8 mouse cellular contexts compared by ENCODE assay signal in genomic region chr8:94992534-94992933, GRCm38 (mm10). TPM values are rescaled to one million over a fixed set of nuclear protein-coding genes. Genes with fewer than 3 reads are reported as not detected.
DNase-seq lines count a peak whose midpoint lies in the region; ATAC-seq and TF ChIP-seq lines count a peak whose summit lies in the region.

No protein-coding gene starts in this region.

- TF ChIP-seq CTCF in G1E (IDR thresholded peaks at IDR 0.05; ENCODE audit: low read depth, low read length), result no peak
- no peak for TF ChIP-seq CTCF in forebrain, postnatal 0 days (IDR thresholded peaks at IDR 0.05; ENCODE audit: low read depth)

- peaks cover 100% of the 10 kb centered on the region for H3K36me3 ChIP-seq in G1E (replicated peaks)
- no peaks in the 10 kb centered on the region for H3K36me3 ChIP-seq in forebrain, postnatal 0 days (ENCODE audit: insufficient read depth)
- no peaks in the 10 kb centered on the region for H3K36me3 ChIP-seq in hindbrain, embryonic 15.5 days
- H3K36me3 ChIP-seq in midbrain, embryonic 15.5 days (replicated peaks), result no peaks in the 10 kb centered on the region

- H3K9ac ChIP-seq in forebrain, postnatal 0 days, result no peak overlapping the region
- H3K9ac ChIP-seq in hindbrain, embryonic 15.5 days, result no peak overlapping the region
- H3K9ac ChIP-seq in midbrain, embryonic 15.5 days, result no peak overlapping the region

- DNase-seq in G1E (ENCODE audit: low spot score) (no peak), adipocyte (ENCODE audit: low spot score) (no peak)
- DNase-seq in brain, adult 2 months (ENCODE audit: low read depth, low spot score), result peak; percentile 78
- peak; percentile 60 for DNase-seq in forebrain, postnatal 0 days
- peak; percentile 82 to 88 for DNase-seq in left cerebral cortex, postnatal 10 days (ENCODE audit: extremely low spot score in 1 of 2, low spot score in 2 of 2)
- no peak for DNase-seq in spleen, adult 12 weeks (ENCODE audit: low spot score)

- H3K4me1 ChIP-seq in G1E (ENCODE audit: insufficient read depth, low read depth, low read length), result peaks cover 100% of the 10 kb centered on the region
- H3K4me1 ChIP-seq in forebrain, postnatal 0 days (ENCODE audit: insufficient read depth), result peaks cover 45% of the 10 kb centered on the region
- peaks cover 81% of the 10 kb centered on the region for H3K4me1 ChIP-seq in hindbrain, embryonic 15.5 days (replicated peaks)
- peaks cover 57% of the 10 kb centered on the region for H3K4me1 ChIP-seq in midbrain, embryonic 15.5 days

- WGBS in forebrain, postnatal 0 days, result 14% methylated on average over 5 of the region's 5 CpGs
- WGBS in hindbrain, embryonic 15.5 days, result 24% methylated on average over 5 of the region's 5 CpGs
- 28% methylated on average over 5 of the region's 5 CpGs for WGBS in midbrain, embryonic 15.5 days

- intact Hi-C loops in left cerebral cortex, postnatal 10 days (cut with DNase I), result no loop called here

- H3K27ac ChIP-seq in forebrain, postnatal 0 days (ENCODE audit: low read depth, low read length), result peak overlapping the region; percentile 96
- H3K27ac ChIP-seq in hindbrain, embryonic 15.5 days (replicated peaks), result peak overlapping the region; percentile 93
- peak overlapping the region; percentile 95 for H3K27ac ChIP-seq in midbrain, embryonic 15.5 days

- H3K4me3 ChIP-seq in G1E (ENCODE audit: low read depth, low read length), result peak overlapping the region; percentile 48; the same call in 1 of the 2 replicates
- no peak overlapping the region for H3K4me3 ChIP-seq in forebrain, postnatal 0 days (ENCODE audit: low read depth, low read length)
- H3K4me3 ChIP-seq in hindbrain, embryonic 15.5 days, result no peak overlapping the region
- no peak overlapping the region for H3K4me3 ChIP-seq in midbrain, embryonic 15.5 days

- no peaks in the 10 kb centered on the region for H3K27me3 ChIP-seq in G1E (ENCODE audit: insufficient read depth, low read length)
- no peaks in the 10 kb centered on the region for H3K27me3 ChIP-seq in forebrain, postnatal 0 days (ENCODE audit: insufficient read depth, low read length)
- no peaks in the 10 kb centered on the region for H3K27me3 ChIP-seq in hindbrain, embryonic 15.5 days
- no peaks in the 10 kb centered on the region for H3K27me3 ChIP-seq in midbrain, embryonic 15.5 days (replicated peaks)

- no peak overlapping the region for H3K4me2 ChIP-seq in forebrain, postnatal 0 days (ENCODE audit: low read depth)
- H3K4me2 ChIP-seq in hindbrain, embryonic 15.5 days, result 0 out of 2 replicates have a peak overlapping the region, but pooled peaks have one; percentile 66
- no peak overlapping the region for H3K4me2 ChIP-seq in midbrain, embryonic 15.5 days

- H3K9me3 ChIP-seq in G1E (replicated peaks), result no peaks in the 10 kb centered on the region
- no peaks in the 10 kb centered on the region for H3K9me3 ChIP-seq in forebrain, postnatal 0 days (ENCODE audit: low read length)
- no peaks in the 10 kb centered on the region for H3K9me3 ChIP-seq in hindbrain, embryonic 15.5 days
- H3K9me3 ChIP-seq in midbrain, embryonic 15.5 days, result no peaks in the 10 kb centered on the region

- ATAC-seq in G1E (ENCODE audit: extremely low read depth, insufficient number of reproducible peaks, low FRiP score, poor library complexity, severe bottlenecking), result no peak
- no peak for ATAC-seq in forebrain, postnatal 0 days
- ATAC-seq in hindbrain, embryonic 15.5 days (ENCODE audit: low FRiP score, low read depth), result peak; percentile 35
- ATAC-seq in midbrain, embryonic 15.5 days (replicated peaks), result no peak

RNA-seq across cellular contexts. Expression of gene Adgrg1, which starts 18.0 kb away (rescaled TPM):
- 339 and 345 TPM in 2 replicates for total RNA-seq in G1E (2014; fragmentation: Nextera tagmentation)
- 54.0 and 57.7 TPM in 2 replicates for total RNA-seq in G1E (2017)
- 211 and 229 TPM in 2 replicates for polyA plus RNA-seq in G1E (2012)
- 107 and 188 TPM in 2 replicates for total RNA-seq in forebrain, postnatal 0 days (2014; rRNA removed)
- polyA plus RNA-seq in forebrain, postnatal 0 days (2015; fragmentation: Nextera tagmentation; extraction: Ambion mirVana), result 79.8 and 101 TPM in 2 replicates
- 116 and 122 TPM in 2 replicates for polyA plus RNA-seq in hindbrain, embryonic 15.5 days (2015; fragmentation: Nextera tagmentation; extraction: Ambion mirVana)
- total RNA-seq in left cerebral cortex, postnatal 10 days (2021), result 100 to 1,000 TPM; 122 to 128 TPM
- 147 and 156 TPM in 2 replicates for polyA plus RNA-seq in midbrain, embryonic 15.5 days (2015; fragmentation: Nextera tagmentation; extraction: Ambion mirVana)

RNA-seq across cellular contexts. Expression of gene Adgrg3, which starts 25.0 kb away (rescaled TPM):
- total RNA-seq in G1E (2014; fragmentation: Nextera tagmentation) (not detected in 2 replicates), G1E (2017) (0.17 and 0.49 TPM in 2 replicates)
- polyA plus RNA-seq in G1E (2012), result 0.10 and 0.12 TPM in 2 replicates
- 0.67 and 1.2 TPM in 2 replicates for total RNA-seq in forebrain, postnatal 0 days (2014; rRNA removed)
- 0.47 and 0.69 TPM in 2 replicates for polyA plus RNA-seq in forebrain, postnatal 0 days (2015; fragmentation: Nextera tagmentation; extraction: Ambion mirVana)
- 0.79 and 0.95 TPM in 2 replicates for polyA plus RNA-seq in hindbrain, embryonic 15.5 days (2015; fragmentation: Nextera tagmentation; extraction: Ambion mirVana)
- under 1 TPM; 0.22 to 0.32 TPM for total RNA-seq in left cerebral cortex, postnatal 10 days (2021)
- 0.88 and 1.3 TPM in 2 replicates for polyA plus RNA-seq in midbrain, embryonic 15.5 days (2015; fragmentation: Nextera tagmentation; extraction: Ambion mirVana)

Comparison
In these comparisons a context has a peak if more than half of its experiments do, and no peak if none do; other contexts are left out.
1. DNase-seq: peak in brain, adult 2 months (single experiment), forebrain, postnatal 0 days (single experiment) and left cerebral cortex, postnatal 10 days (2 of 2); none in G1E (single experiment), adipocyte (single experiment) and spleen, adult 12 weeks (single experiment).
2. Peak in every context shown above with its lines, with median percentiles within 50 percentile points of each other: H3K27ac ChIP-seq.